Mouse (Mus musculus) brain, embryonic 14.5 days (tissue): ENCODE results near the gene Ltbr.

Experiments
- CTCF ChIP-seq: fragments of 200-500 bp; IDR thresholded peaks from 2 replicates; pipeline ENCODE4 v1.5.1; 2012; ENCODE audit warnings: inconsistent platforms, mild to moderate bottlenecking, moderate library complexity, borderline replicate concordance; ENCODE audit not compliant: insufficient read depth, insufficient read length; ENCODE audit errors: extremely low read depth
- POLR2A ChIP-seq: fragments of 200-500 bp; IDR thresholded peaks from 2 replicates; pipeline ENCODE4 v1.6.1; 2012; ENCODE audit warnings: mild to moderate bottlenecking, inconsistent platforms, borderline replicate concordance; ENCODE audit not compliant: poor library complexity, insufficient read depth, insufficient read length, severe bottlenecking; ENCODE audit errors: extremely low read depth

DNA sequence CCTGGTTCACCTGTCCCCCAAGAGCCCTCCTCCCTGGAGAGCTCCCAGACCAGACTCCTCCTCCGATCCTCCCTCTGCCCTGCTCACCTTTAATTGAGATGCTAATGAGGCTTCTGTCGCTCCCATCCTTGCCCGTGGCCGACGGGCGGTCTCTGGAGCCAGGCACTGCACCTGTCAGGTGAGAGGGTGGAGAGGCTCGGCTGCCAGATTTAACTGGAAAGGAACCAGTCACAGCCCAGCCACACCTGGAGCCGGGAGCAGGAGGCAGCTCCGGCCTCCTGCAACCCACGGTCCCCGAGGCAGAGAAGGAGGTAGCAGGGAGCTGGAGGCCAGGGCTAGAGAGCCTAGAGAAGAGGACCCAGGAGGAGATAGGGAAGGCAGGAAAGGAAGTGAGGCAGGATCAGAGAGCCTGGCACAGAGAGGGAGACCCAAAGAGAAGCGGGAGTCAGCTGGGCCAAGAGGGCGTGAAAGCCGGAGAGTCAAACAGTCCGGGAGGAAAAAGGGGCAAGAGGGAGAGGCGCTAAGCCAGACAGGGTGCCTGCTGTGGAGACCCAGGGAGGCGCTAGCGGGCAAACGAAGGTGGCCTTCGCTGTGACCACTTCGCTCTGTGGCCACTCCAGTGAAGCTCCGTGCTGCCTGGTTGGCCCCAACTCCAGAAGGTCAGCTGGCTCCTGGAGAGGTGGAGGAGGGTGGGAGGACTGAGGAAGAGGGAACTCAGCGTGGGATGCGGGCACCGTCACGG is 7.6 kb upstream of the Ltbr start:
- TF ChIP-seq CTCF: no peak
- no peak for TF ChIP-seq POLR2A
